Mouse (Mus musculus): ENCODE measurements at regions not wholly inside any gene's neighbourhood (a gene's known extent, or its start where the extent isn't known, plus 50 kb on each side); places are given as distances from the start of the nearest gene placed in this dataset.

- ATAC-seq (ENCODE audit: low FRiP score, low TSS enrichment) (no peak), DNase-seq (ENCODE audit: low spot score) (no peak)
- TF ChIP-seq CTCF (IDR thresholded peaks at IDR 0.05; ENCODE audit: low read depth): no peak
- TF ChIP-seq EP300 (optimal IDR thresholded peaks at IDR 0.05): no peak
- Histone ChIP-seq H3K27ac (replicated peaks) (no peak overlapping the region), H3K4me2 (replicated peaks; ENCODE audit: low read depth) (no peak overlapping the region), H3K4me1 (replicated peaks; ENCODE audit: control insufficient read depth, insufficient read depth) (no peaks in the 10 kb centered on the region), H3K9me3 (ENCODE audit: control insufficient read depth, low read length) (no peaks in the 10 kb centered on the region), H3K36me3 (ENCODE audit: control insufficient read depth, insufficient read depth, low read length) (no peaks in the 10 kb centered on the region), H3K27me3 (ENCODE audit: control insufficient read depth, insufficient read depth, low read length) (no peaks in the 10 kb centered on the region), H3K4me3 (ENCODE audit: low read depth, low read length) (no peak overlapping the region), H3K9ac (ENCODE audit: low read length) (no peak overlapping the region)
- 80% methylated on average over 4 of the region's 4 CpGs for WGBS
These were observed 284.0 kb downstream of the Rapgef2 start for GRCm38 (mm10) chr3:79002173-79002848.

- Histone ChIP-seq H3K27ac (replicated peaks) (no peak overlapping the region), H3K4me3 (ENCODE audit: low read depth, low read length) (no peak overlapping the region), H3K36me3 (ENCODE audit: control insufficient read depth, insufficient read depth, low read length) (no peaks in the 10 kb centered on the region), H3K27me3 (ENCODE audit: control insufficient read depth, insufficient read depth, low read length) (no peaks in the 10 kb centered on the region), H3K4me2 (replicated peaks; ENCODE audit: low read depth) (no peak overlapping the region), H3K9ac (ENCODE audit: low read length) (no peak overlapping the region), H3K4me1 (replicated peaks; ENCODE audit: control insufficient read depth, insufficient read depth) (no peaks in the 10 kb centered on the region), H3K9me3 (ENCODE audit: control insufficient read depth, low read length) (no peaks in the 10 kb centered on the region)
- DNase-seq (ENCODE audit: low spot score): no peak
- ATAC-seq (ENCODE audit: low FRiP score, low TSS enrichment): no peak
- 85% methylated on average over 4 of the region's 4 CpGs for whole genome bisulfite sequencing
- no peak for TF ChIP-seq EP300 (optimal IDR thresholded peaks at IDR 0.05)
- TF ChIP-seq CTCF (IDR thresholded peaks at IDR 0.05; ENCODE audit: low read depth): no peak
These were observed 284.6 kb downstream of the Rapgef2 start for GRCm38 (mm10) chr3:79001754-79002153.

- ATAC-seq (ENCODE audit: low FRiP score, low TSS enrichment): no peak
- WGBS: 66% methylated on average over 2 of the region's 2 CpGs
- H3K27me3 ChIP-seq (ENCODE audit: control insufficient read depth, insufficient read depth, low read length): no peaks in the 10 kb centered on the region
- no peak overlapping the region for H3K9ac ChIP-seq (ENCODE audit: low read length)
- H3K9me3 ChIP-seq (ENCODE audit: control insufficient read depth, low read length): no peaks in the 10 kb centered on the region
- no peak overlapping the region for H3K4me2 ChIP-seq (replicated peaks; ENCODE audit: low read depth)
- TF ChIP-seq CTCF (IDR thresholded peaks at IDR 0.05; ENCODE audit: low read depth): no peak
- no peak for DNase-seq (ENCODE audit: low spot score)
- H3K4me1 ChIP-seq (replicated peaks; ENCODE audit: control insufficient read depth, insufficient read depth): no peaks in the 10 kb centered on the region
- no peak overlapping the region for H3K27ac ChIP-seq (replicated peaks)
- no peaks in the 10 kb centered on the region for H3K36me3 ChIP-seq (ENCODE audit: control insufficient read depth, insufficient read depth, low read length)
- no peak overlapping the region for H3K4me3 ChIP-seq (ENCODE audit: low read depth, low read length)
These were observed 286.0 kb downstream of the Rapgef2 start for GRCm38 (mm10) chr3:79000293-79000692.

DNA sequence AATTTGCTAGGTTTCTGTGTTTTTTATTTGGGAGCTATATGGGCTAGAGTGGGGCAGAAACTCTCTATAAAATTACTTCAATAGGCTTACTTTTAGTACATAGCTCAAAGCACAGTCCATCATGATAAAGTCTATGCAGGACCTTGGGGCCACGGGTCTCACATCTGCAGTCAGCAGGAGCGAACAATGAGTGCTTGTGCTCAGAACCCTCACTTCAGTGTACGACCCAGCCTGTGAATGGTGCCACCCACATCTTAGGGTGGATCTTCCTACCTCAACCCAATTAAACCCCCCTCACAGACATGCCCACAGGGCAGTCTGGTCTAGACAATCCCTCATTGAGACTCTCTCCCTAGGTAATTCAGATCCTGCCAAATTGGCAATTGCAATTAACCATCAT is 286.5 kb downstream of the Rapgef2 start:
- TF ChIP-seq CTCF (IDR thresholded peaks at IDR 0.05; ENCODE audit: low read depth) (no peak), EP300 (optimal IDR thresholded peaks at IDR 0.05) (no peak)
- H3K27ac ChIP-seq (replicated peaks): no peak overlapping the region
- DNase-seq (ENCODE audit: low spot score) (no peak), ATAC-seq (ENCODE audit: low FRiP score, low TSS enrichment) (no peak)
- H3K36me3 ChIP-seq (ENCODE audit: control insufficient read depth, insufficient read depth, low read length): no peaks in the 10 kb centered on the region
- no peak overlapping the region for H3K4me3 ChIP-seq (ENCODE audit: low read depth, low read length)
- H3K4me1 ChIP-seq (replicated peaks; ENCODE audit: control insufficient read depth, insufficient read depth): no peaks in the 10 kb centered on the region
- H3K9ac ChIP-seq (ENCODE audit: low read length): no peak overlapping the region
- H3K4me2 ChIP-seq (replicated peaks; ENCODE audit: low read depth): no peak overlapping the region
- no peaks in the 10 kb centered on the region for H3K9me3 ChIP-seq (ENCODE audit: control insufficient read depth, low read length)
- 80% methylated on average over 3 of the region's 3 CpGs for WGBS
- H3K27me3 ChIP-seq (ENCODE audit: control insufficient read depth, insufficient read depth, low read length): no peaks in the 10 kb centered on the region

DNA sequence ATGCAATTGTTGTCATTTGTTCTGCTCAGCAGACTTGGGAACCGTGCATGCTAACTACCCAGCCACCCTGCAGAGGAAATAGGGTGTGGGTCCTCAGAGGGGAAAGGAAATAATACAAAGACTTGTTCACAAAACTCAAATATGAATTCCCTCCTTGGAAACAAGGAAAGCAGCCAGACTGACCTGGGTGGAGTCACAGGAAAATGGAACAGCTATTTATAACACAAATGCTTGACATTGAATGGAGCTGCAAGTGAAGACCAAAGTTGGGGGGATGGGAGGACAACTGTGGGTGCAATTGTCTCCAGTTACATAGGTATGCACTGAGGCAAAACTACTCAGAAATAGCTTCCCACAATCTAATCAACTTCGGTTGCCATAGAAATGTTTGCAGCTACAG is 298.2 kb downstream of the Rapgef2 start:
- no peak for ATAC-seq (ENCODE audit: low FRiP score, low TSS enrichment)
- H3K36me3 ChIP-seq (ENCODE audit: control insufficient read depth, insufficient read depth, low read length): no peaks in the 10 kb centered on the region

DNA sequence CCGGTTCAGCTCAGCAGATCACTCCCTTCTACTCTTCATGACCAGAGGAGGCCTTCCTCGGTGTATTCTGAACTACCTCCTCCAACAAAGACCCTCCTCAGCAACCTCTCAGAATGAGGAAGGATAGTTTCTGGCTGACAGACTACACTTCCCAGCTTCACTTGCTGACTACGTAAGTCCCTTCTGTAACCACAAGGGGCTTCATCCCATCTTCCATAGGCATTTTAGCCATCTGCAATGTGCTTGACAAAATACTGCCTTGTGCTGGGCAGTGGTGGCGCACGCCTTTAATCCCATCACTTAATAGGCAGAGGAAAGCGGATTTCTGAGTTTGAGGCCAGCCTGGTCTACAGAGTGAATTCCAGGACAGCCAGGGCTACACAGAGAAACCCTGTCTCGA is 299.6 kb downstream of the Rapgef2 start:
- no peak overlapping the region for H3K27ac ChIP-seq (replicated peaks)
- no peak for TF ChIP-seq EP300 (optimal IDR thresholded peaks at IDR 0.05)
- no peak; the same call in 1 of the 2 replicates for TF ChIP-seq CTCF (IDR thresholded peaks at IDR 0.05; ENCODE audit: low read depth)
- ATAC-seq (ENCODE audit: low FRiP score, low TSS enrichment): no peak
- H3K9me3 ChIP-seq (ENCODE audit: control insufficient read depth, low read length): no peaks in the 10 kb centered on the region
- 75% methylated on average over 7 of the region's 7 CpGs for WGBS
- no peaks in the 10 kb centered on the region for H3K36me3 ChIP-seq (ENCODE audit: control insufficient read depth, insufficient read depth, low read length)
- no peak for DNase-seq (ENCODE audit: low spot score)
- no peaks in the 10 kb centered on the region for H3K27me3 ChIP-seq (ENCODE audit: control insufficient read depth, insufficient read depth, low read length)
- no peaks in the 10 kb centered on the region for H3K4me1 ChIP-seq (replicated peaks; ENCODE audit: control insufficient read depth, insufficient read depth)
- no peak overlapping the region for H3K4me3 ChIP-seq (ENCODE audit: low read depth, low read length)
- H3K9ac ChIP-seq (ENCODE audit: low read length): no peak overlapping the region
- H3K4me2 ChIP-seq (replicated peaks; ENCODE audit: low read depth): no peak overlapping the region

More for the DNA sequence above, 298.2 kb downstream of the Rapgef2 start:
- WGBS: 50% methylated on average over 2 of the region's 2 CpGs
- no peak for DNase-seq (ENCODE audit: low spot score)
- no peak overlapping the region for H3K9ac ChIP-seq (ENCODE audit: low read length)
- H3K9me3 ChIP-seq (ENCODE audit: control insufficient read depth, low read length): no peaks in the 10 kb centered on the region
- no peak overlapping the region for H3K27ac ChIP-seq (replicated peaks)
- H3K27me3 ChIP-seq (ENCODE audit: control insufficient read depth, insufficient read depth, low read length): no peaks in the 10 kb centered on the region
- no peak overlapping the region for H3K4me3 ChIP-seq (ENCODE audit: low read depth, low read length)
- H3K4me1 ChIP-seq (replicated peaks; ENCODE audit: control insufficient read depth, insufficient read depth): no peaks in the 10 kb centered on the region
- TF ChIP-seq EP300 (optimal IDR thresholded peaks at IDR 0.05) (no peak), CTCF (IDR thresholded peaks at IDR 0.05; ENCODE audit: low read depth) (no peak)
- no peak overlapping the region for H3K4me2 ChIP-seq (replicated peaks; ENCODE audit: low read depth)

Measured in stomach, postnatal 0 days (tissue).